Mouse (Mus musculus) midbrain, embryonic 14.5 days (tissue): ENCODE measurements around the gene Ang. TPM values are rescaled to one million over a fixed set of nuclear protein-coding genes. Genes with fewer than 3 reads are reported as not detected.

Source experiments
- ATAC-seq: fragments of 200-750 bp; cut with Nextera tagmentation; 2 replicates; pipeline ENCODE4 v1.8.0; 2017; ENCODE audit warnings: moderate number of reproducible peaks, moderate library complexity; ENCODE audit not compliant: low FRiP score, low TSS enrichment
- DNase-seq: peaks from one replicate; pipeline ENCODE4 v3.0.0-alpha.2; 2015
- H3K27ac ChIP-seq: fragments of 300-500 bp; sonication (generic); replicated peaks from 2 replicates; pipeline ENCODE4 v1.5.1; 2014; ENCODE audit warnings: mild to moderate bottlenecking, low read depth, low read length, moderate library complexity
- H3K27me3 ChIP-seq: fragments of 300-500 bp; sonication (generic); 2 replicates; pipeline ENCODE4 v1.6.1; 2014; ENCODE audit warnings: low read length, control low read depth, mixed read lengths; ENCODE audit not compliant: control insufficient read depth, insufficient read depth
- H3K36me3 ChIP-seq: fragments of 300-500 bp; sonication (generic); 2 replicates; pipeline ENCODE4 v1.6.1; 2014; ENCODE audit warnings: low read length, control low read depth; ENCODE audit not compliant: control insufficient read depth, insufficient read depth
- H3K4me1 ChIP-seq: fragments of 300-500 bp; sonication (generic); 2 replicates; pipeline ENCODE4 v1.6.1; 2014; ENCODE audit warnings: mild to moderate bottlenecking, antibody characterized with exemption, low read length, control low read depth; ENCODE audit not compliant: control insufficient read depth, insufficient read depth
- H3K4me2 ChIP-seq: fragments of 300-500 bp; sonication (generic); 2 replicates; pipeline ENCODE4 v1.6.1; 2014; ENCODE audit warnings: mild to moderate bottlenecking, low read length, moderate library complexity
- H3K4me3 ChIP-seq: fragments of 300-500 bp; sonication (generic); replicated peaks from 2 replicates; pipeline ENCODE4 v1.5.1; 2014; ENCODE audit warnings: low read depth, low read length
- H3K9ac ChIP-seq: fragments of 300-500 bp; sonication (generic); replicated peaks from 2 replicates; pipeline ENCODE4 v1.6.1; 2014; ENCODE audit warnings: mild to moderate bottlenecking, low read length, moderate library complexity
- H3K9me3 ChIP-seq: fragments of 300-500 bp; sonication (generic); 2 replicates; pipeline ENCODE4 v1.6.1; 2016; ENCODE audit warnings: low read length, control low read depth, mixed read lengths; ENCODE audit not compliant: control insufficient read depth
- WGBS: fragments of 180-500 bp; shearing (Covaris S2); extraction: QIAGEN DNeasy Blood & Tissue Kit; methylation state at CpG from one replicate; pipeline ENCODE4 v1.1.7; 2014; 5-methylcytosine and 5-hydroxymethylcytosine counted together
- polyA plus RNA-seq: library from polyadenylated mRNA; unstranded; fragments of >200 nt; fragmentation: Nextera tagmentation; extraction: Ambion mirVana; gene quantifications from 2 replicates; pipeline ENCODE4 v1.2.1, GENCODE M21; 2014

Gene Ang
- polyA plus RNA-seq = 1.5 and 2.7 TPM in 2 replicates

GRCm38 (mm10) chr14:51090921-51091900 lies at the start of gene Ang, which contains the start of gene Rnase4:
TSS of gene Ang (plus strand) at chr14:51091150.
TSS of gene Rnase4 (plus strand) at chr14:51091077.
- 7% methylated on average over 33 of the region's 33 CpGs for WGBS
- Histone ChIP-seq H3K9me3 (no peaks in the 10 kb centered on the region), H3K27ac (peak within 1 kb of the TSS; percentile 66), H3K36me3 (no peaks in the 10 kb centered on the region), H3K4me1 (no peaks in the 10 kb centered on the region), H3K27me3 (no peaks in the 10 kb centered on the region), H3K9ac (peak within 1 kb of the TSS; percentile 50), H3K4me2 (peak within 1 kb of the TSS; percentile 76), H3K4me3 (peak within 1 kb of the TSS; percentile 67)
- 0 out of 2 replicates have a peak, but pooled peaks have one; percentile 8 for ATAC-seq
- DNase-seq = peak; percentile 58

- no peak for DNase-seq
- Histone ChIP-seq H3K4me1 (no peaks in the 10 kb centered on the region), H3K27ac (no peak within 1 kb of the TSS), H3K9ac (no peak within 1 kb of the TSS), H3K27me3 (no peaks in the 10 kb centered on the region), H3K4me3 (no peak within 1 kb of the TSS), H3K4me2 (no peak within 1 kb of the TSS), H3K9me3 (no peaks in the 10 kb centered on the region), H3K36me3 (no peaks in the 10 kb centered on the region)
- WGBS = 65% methylated on average over 6 of the region's 6 CpGs
- ATAC-seq = no peak
Observed at GRCm38 (mm10) chr14:51041769-51042168, 49.2 kb upstream of the Ang start, which contains the start of gene Rnase9. TSS of gene Rnase9 (minus strand) at chr14:51041869.

DNA sequence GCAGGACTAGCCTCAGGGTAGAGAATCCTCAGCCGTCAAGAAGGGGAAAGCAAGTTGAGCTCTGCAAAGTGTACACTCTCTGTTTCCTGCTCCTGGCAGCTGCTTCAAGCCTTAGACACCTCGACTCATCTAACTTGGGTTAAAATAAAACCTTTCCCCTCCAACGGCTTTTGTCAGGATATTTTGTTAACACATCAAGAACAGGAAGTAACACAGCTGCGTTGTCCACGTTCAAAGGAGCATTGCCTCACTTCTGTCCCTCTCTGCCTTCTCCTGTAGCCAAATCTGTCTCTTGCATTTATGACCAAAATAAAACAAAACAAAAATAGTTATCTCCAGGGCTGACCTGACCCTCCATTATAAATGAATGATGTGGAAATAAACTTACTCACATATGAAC lies 43.1 kb upstream of the Ang start:
- ATAC-seq (no peak), DNase-seq (no peak)
- Histone ChIP-seq H3K9ac (no peak overlapping the region), H3K27me3 (no peaks in the 10 kb centered on the region), H3K4me1 (no peaks in the 10 kb centered on the region), H3K4me2 (no peak overlapping the region), H3K36me3 (no peaks in the 10 kb centered on the region), H3K27ac (no peak overlapping the region), H3K9me3 (no peaks in the 10 kb centered on the region), H3K4me3 (no peak overlapping the region)
- WGBS = 78% methylated on average over 5 of the region's 5 CpGs

DNA sequence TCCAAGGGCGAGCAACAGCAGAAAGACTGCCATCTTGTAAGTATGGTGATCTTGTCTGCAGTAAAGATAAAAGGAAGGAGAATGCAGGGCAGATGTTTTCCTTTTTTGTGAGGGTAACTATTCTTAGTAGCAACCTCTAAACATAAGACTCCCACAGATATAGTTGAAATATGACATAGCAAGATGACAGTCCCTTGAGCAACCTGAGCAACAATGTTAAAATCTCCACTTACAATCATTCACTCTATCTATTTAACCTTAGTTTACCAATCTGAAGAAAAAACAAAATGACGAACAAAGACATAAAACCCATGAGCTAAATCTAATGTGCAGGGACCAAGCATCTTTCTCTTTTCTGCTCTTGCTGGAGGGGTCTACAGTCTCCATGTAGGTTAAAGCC lies 40.9 kb upstream of the Ang start, which contains the start of gene Rnase11:
TSS of gene Rnase11 (minus strand) at position 101 of the 400 bp plus-strand sequence.
- Histone ChIP-seq H3K9me3 (no peaks in the 10 kb centered on the region), H3K4me3 (no peak within 1 kb of the TSS), H3K36me3 (no peaks in the 10 kb centered on the region), H3K4me1 (no peaks in the 10 kb centered on the region), H3K27me3 (no peaks in the 10 kb centered on the region), H3K9ac (no peak within 1 kb of the TSS), H3K4me2 (no peak within 1 kb of the TSS), H3K27ac (no peak within 1 kb of the TSS)
- DNase-seq = no peak
- 91% methylated on average over 2 of the region's 2 CpGs for WGBS
- ATAC-seq = no peak

GRCm38 (mm10) chr14:51051941-51052340 lies 39.0 kb upstream of the Ang start:
- Histone ChIP-seq H3K36me3 (no peaks in the 10 kb centered on the region), H3K9ac (no peak overlapping the region), H3K27ac (no peak overlapping the region), H3K27me3 (no peaks in the 10 kb centered on the region), H3K4me1 (no peaks in the 10 kb centered on the region), H3K4me2 (no peak overlapping the region), H3K9me3 (no peaks in the 10 kb centered on the region), H3K4me3 (no peak overlapping the region)
- WGBS = 75% methylated on average over 5 of the region's 5 CpGs
- DNase-seq (no peak), ATAC-seq (no peak)

DNA sequence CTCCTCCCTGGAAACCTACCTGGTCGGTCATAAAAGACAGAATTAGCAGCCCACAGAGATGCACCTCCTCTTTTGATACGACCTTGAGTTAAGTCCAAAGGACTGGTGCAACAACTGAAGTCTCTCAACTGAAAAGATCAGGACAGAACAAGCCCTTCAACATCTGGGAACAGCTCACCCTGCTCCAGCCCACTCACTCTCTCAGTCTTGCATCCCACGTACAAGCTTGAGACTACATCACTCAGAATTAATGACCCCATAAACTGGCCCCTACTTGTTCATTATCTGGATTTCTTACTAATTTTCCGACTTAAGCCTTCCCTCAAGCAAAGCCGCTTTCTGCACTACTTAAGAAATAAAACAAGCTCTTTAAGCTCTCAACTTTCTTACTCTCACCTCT lies 37.8 kb upstream of the Ang start:
- H3K36me3 ChIP-seq = no peaks in the 10 kb centered on the region
- no peaks in the 10 kb centered on the region for H3K27me3 ChIP-seq
- H3K9me3 ChIP-seq = no peaks in the 10 kb centered on the region
- no peak overlapping the region for H3K9ac ChIP-seq
- no peak overlapping the region for H3K27ac ChIP-seq
- no peak for DNase-seq
- WGBS = 63% methylated on average over 5 of the region's 5 CpGs
- H3K4me2 ChIP-seq = no peak overlapping the region
- ATAC-seq = no peak
- no peaks in the 10 kb centered on the region for H3K4me1 ChIP-seq
- no peak overlapping the region for H3K4me3 ChIP-seq

GRCm38 (mm10) chr14:51054243-51055237 lies 36.4 kb upstream of the Ang start:
- ATAC-seq = no peak
- no peak for DNase-seq

GRCm38 (mm10) chr14:51057401-51057831 lies 33.5 kb upstream of the Ang start, which contains the start of gene Rnase12:
TSS of gene Rnase12 (minus strand) at chr14:51057661.
- no peaks in the 10 kb centered on the region for H3K27me3 ChIP-seq
- DNase-seq = no peak
- no peak within 1 kb of the TSS for H3K9ac ChIP-seq
- H3K4me2 ChIP-seq = no peak within 1 kb of the TSS
- no peak within 1 kb of the TSS for H3K4me3 ChIP-seq
- H3K9me3 ChIP-seq = no peaks in the 10 kb centered on the region
- H3K27ac ChIP-seq = no peak within 1 kb of the TSS
- H3K36me3 ChIP-seq = no peaks in the 10 kb centered on the region
- ATAC-seq = no peak
- WGBS = 61% methylated on average over 9 of the region's 9 CpGs
- H3K4me1 ChIP-seq = no peaks in the 10 kb centered on the region

More at GRCm38 (mm10) chr14:51054243-51055237, 36.4 kb upstream of the Ang start:
- no peak overlapping the region for H3K27ac ChIP-seq
- WGBS = 18% methylated on average over 13 of the region's 13 CpGs
- H3K36me3 ChIP-seq = no peaks in the 10 kb centered on the region
- H3K4me2 ChIP-seq = no peak overlapping the region
- no peak overlapping the region for H3K4me3 ChIP-seq
- no peak overlapping the region for H3K9ac ChIP-seq
- H3K27me3 ChIP-seq = no peaks in the 10 kb centered on the region
- no peaks in the 10 kb centered on the region for H3K4me1 ChIP-seq
- H3K9me3 ChIP-seq = no peaks in the 10 kb centered on the region
